Mouse (Mus musculus): ENCODE data around the gene Abcc4.

Abcc4 gene

GRCm38 (mm10) chr14:118506591-118507146, 199.3 kb downstream of the Abcc4 start:
- TF ChIP-seq POU5F1 (IDR thresholded peaks at IDR 0.05; ENCODE audit: borderline replicate concordance, low read length), result no peak
- no peak for TF ChIP-seq CTCF (conservative IDR thresholded peaks at IDR 0.05; ENCODE audit: low read length)
- TF ChIP-seq NANOG (IDR thresholded peaks at IDR 0.05; ENCODE audit: borderline replicate concordance, low read length), result no peak
- Histone ChIP-seq H3K4me3 (replicated peaks; ENCODE audit: low read length) (no peak overlapping the region), H3K27me3 (ENCODE audit: insufficient read depth, low read length) (no peaks in the 10 kb centered on the region), H3K9me3 (ENCODE audit: low read length) (no peaks in the 10 kb centered on the region), H3K36me3 (ENCODE audit: insufficient read depth, low read length) (peaks cover 81% of the 10 kb centered on the region), H3K4me1 (replicated peaks; ENCODE audit: low read depth, low read length) (no peaks in the 10 kb centered on the region)

- Histone ChIP-seq H3K4me3 (replicated peaks; ENCODE audit: low read length) (no peak overlapping the region), H3K9me3 (ENCODE audit: low read length) (peaks cover 11% of the 10 kb centered on the region), H3K27me3 (ENCODE audit: insufficient read depth, low read length) (no peaks in the 10 kb centered on the region), H3K36me3 (ENCODE audit: insufficient read depth, low read length) (peaks cover 88% of the 10 kb centered on the region), H3K4me1 (replicated peaks; ENCODE audit: low read depth, low read length) (peaks cover under 1% of the 10 kb centered on the region; the same call in 1 of the 2 replicates)
- TF ChIP-seq POU5F1 (IDR thresholded peaks at IDR 0.05; ENCODE audit: borderline replicate concordance, low read length), result no peak
- peak; percentile 75 for TF ChIP-seq NANOG (IDR thresholded peaks at IDR 0.05; ENCODE audit: borderline replicate concordance, low read length)
Measured at GRCm38 (mm10) chr14:118496767-118497166, 209.3 kb downstream of the Abcc4 start.

- H3K9me3 ChIP-seq (ENCODE audit: low read length), result peaks cover 11% of the 10 kb centered on the region
- no peak for TF ChIP-seq POU5F1 (IDR thresholded peaks at IDR 0.05; ENCODE audit: borderline replicate concordance, low read length)
- no peak for TF ChIP-seq NANOG (IDR thresholded peaks at IDR 0.05; ENCODE audit: borderline replicate concordance, low read length)
- TF ChIP-seq CTCF (conservative IDR thresholded peaks at IDR 0.05; ENCODE audit: low read length), result no peak
- H3K27me3 ChIP-seq (ENCODE audit: insufficient read depth, low read length), result no peaks in the 10 kb centered on the region
- no peak overlapping the region for H3K4me3 ChIP-seq (replicated peaks; ENCODE audit: low read length)
- peaks cover 79% of the 10 kb centered on the region for H3K36me3 ChIP-seq (ENCODE audit: insufficient read depth, low read length)
- H3K4me1 ChIP-seq (replicated peaks; ENCODE audit: low read depth, low read length), result peaks cover 14% of the 10 kb centered on the region
Measured at GRCm38 (mm10) chr14:118495458-118495857, 210.6 kb downstream of the Abcc4 start.

GRCm38 (mm10) chr14:118491708-118492107, 214.3 kb downstream of the Abcc4 start:
- TF ChIP-seq NANOG (IDR thresholded peaks at IDR 0.05; ENCODE audit: borderline replicate concordance, low read length), result no peak
- H3K4me1 ChIP-seq (replicated peaks; ENCODE audit: low read depth, low read length), result peaks cover 19% of the 10 kb centered on the region
- no peaks in the 10 kb centered on the region for H3K9me3 ChIP-seq (ENCODE audit: low read length)
- no peaks in the 10 kb centered on the region for H3K27me3 ChIP-seq (ENCODE audit: insufficient read depth, low read length)
- peaks cover 78% of the 10 kb centered on the region for H3K36me3 ChIP-seq (ENCODE audit: insufficient read depth, low read length)
- no peak overlapping the region for H3K4me3 ChIP-seq (replicated peaks; ENCODE audit: low read length)

GRCm38 (mm10) chr14:118491300-118491699, 214.7 kb downstream of the Abcc4 start:
- H3K36me3 ChIP-seq (ENCODE audit: insufficient read depth, low read length), result peaks cover 78% of the 10 kb centered on the region
- no peaks in the 10 kb centered on the region for H3K27me3 ChIP-seq (ENCODE audit: insufficient read depth, low read length)
- no peak overlapping the region for H3K4me3 ChIP-seq (replicated peaks; ENCODE audit: low read length)
- H3K4me1 ChIP-seq (replicated peaks; ENCODE audit: low read depth, low read length), result peaks cover 19% of the 10 kb centered on the region
- TF ChIP-seq POU5F1 (IDR thresholded peaks at IDR 0.05; ENCODE audit: borderline replicate concordance, low read length) (no peak), NANOG (IDR thresholded peaks at IDR 0.05; ENCODE audit: borderline replicate concordance, low read length) (no peak), CTCF (conservative IDR thresholded peaks at IDR 0.05; ENCODE audit: low read length) (no peak)
- no peaks in the 10 kb centered on the region for H3K9me3 ChIP-seq (ENCODE audit: low read length)

- Histone ChIP-seq H3K36me3 (ENCODE audit: insufficient read depth, low read length) (peaks cover 74% of the 10 kb centered on the region), H3K4me3 (replicated peaks; ENCODE audit: low read length) (no peak overlapping the region), H3K9me3 (ENCODE audit: low read length) (no peaks in the 10 kb centered on the region), H3K27me3 (ENCODE audit: insufficient read depth, low read length) (no peaks in the 10 kb centered on the region), H3K4me1 (replicated peaks; ENCODE audit: low read depth, low read length) (peaks cover 19% of the 10 kb centered on the region)
- TF ChIP-seq NANOG (IDR thresholded peaks at IDR 0.05; ENCODE audit: borderline replicate concordance, low read length) (no peak), CTCF (conservative IDR thresholded peaks at IDR 0.05; ENCODE audit: low read length) (no peak), POU5F1 (IDR thresholded peaks at IDR 0.05; ENCODE audit: borderline replicate concordance, low read length) (no peak)
Measured at GRCm38 (mm10) chr14:118490525-118490924, 215.5 kb downstream of the Abcc4 start.

- TF ChIP-seq POU5F1 (IDR thresholded peaks at IDR 0.05; ENCODE audit: borderline replicate concordance, low read length) (no peak), NANOG (IDR thresholded peaks at IDR 0.05; ENCODE audit: borderline replicate concordance, low read length) (no peak), CTCF (conservative IDR thresholded peaks at IDR 0.05; ENCODE audit: low read length) (no peak)
Measured at GRCm38 (mm10) chr14:118486349-118486748, 219.7 kb downstream of the Abcc4 start.

GRCm38 (mm10) chr14:118485646-118486045, 220.4 kb downstream of the Abcc4 start:
- TF ChIP-seq CTCF (conservative IDR thresholded peaks at IDR 0.05; ENCODE audit: low read length), result 0 out of 2 replicates have a peak, but pooled peaks have one; percentile 12
- TF ChIP-seq NANOG (IDR thresholded peaks at IDR 0.05; ENCODE audit: borderline replicate concordance, low read length), result no peak
- TF ChIP-seq POU5F1 (IDR thresholded peaks at IDR 0.05; ENCODE audit: borderline replicate concordance, low read length), result no peak
- Histone ChIP-seq H3K4me1 (replicated peaks; ENCODE audit: low read depth, low read length) (peaks cover 7% of the 10 kb centered on the region), H3K27me3 (ENCODE audit: insufficient read depth, low read length) (no peaks in the 10 kb centered on the region), H3K36me3 (ENCODE audit: insufficient read depth, low read length) (peaks cover 80% of the 10 kb centered on the region), H3K9me3 (ENCODE audit: low read length) (no peaks in the 10 kb centered on the region), H3K4me3 (replicated peaks; ENCODE audit: low read length) (no peak overlapping the region)

More at GRCm38 (mm10) chr14:118486349-118486748, 219.7 kb downstream of the Abcc4 start:
- no peaks in the 10 kb centered on the region for H3K27me3 ChIP-seq (ENCODE audit: insufficient read depth, low read length)
- H3K4me1 ChIP-seq (replicated peaks; ENCODE audit: low read depth, low read length), result peaks cover 14% of the 10 kb centered on the region
- H3K9me3 ChIP-seq (ENCODE audit: low read length), result no peaks in the 10 kb centered on the region
- H3K4me3 ChIP-seq (replicated peaks; ENCODE audit: low read length), result no peak overlapping the region
- peaks cover 83% of the 10 kb centered on the region for H3K36me3 ChIP-seq (ENCODE audit: insufficient read depth, low read length)

- peaks cover 3% of the 10 kb centered on the region; the same call in 1 of the 2 replicates for H3K4me1 ChIP-seq (replicated peaks; ENCODE audit: low read depth, low read length)
- no peaks in the 10 kb centered on the region for H3K9me3 ChIP-seq (ENCODE audit: low read length)
- H3K4me3 ChIP-seq (replicated peaks; ENCODE audit: low read length), result no peak overlapping the region
- TF ChIP-seq CTCF (conservative IDR thresholded peaks at IDR 0.05; ENCODE audit: low read length), result no peak
- TF ChIP-seq POU5F1 (IDR thresholded peaks at IDR 0.05; ENCODE audit: borderline replicate concordance, low read length), result no peak
- no peak for TF ChIP-seq NANOG (IDR thresholded peaks at IDR 0.05; ENCODE audit: borderline replicate concordance, low read length)
- no peaks in the 10 kb centered on the region; the same call in 1 of the 2 replicates for H3K27me3 ChIP-seq (ENCODE audit: insufficient read depth, low read length)
- peaks cover 50% of the 10 kb centered on the region for H3K36me3 ChIP-seq (ENCODE audit: insufficient read depth, low read length)
Measured at GRCm38 (mm10) chr14:118482320-118482719, 223.7 kb downstream of the Abcc4 start.

Measured in E14TG2a.4 (cell line).